Mouse (Mus musculus) erythroblast, embryonic 14.5 days (primary cell): ENCODE data around the gene Rptor.

ENCODE experiments used
- GATA1 ChIP-seq: IDR thresholded peaks from 2 replicates; pipeline ENCODE4 v1.6.1; 2012; ENCODE audit warnings: low read length, inconsistent platforms, mixed read lengths
- TAL1 ChIP-seq: IDR thresholded peaks from 3 replicates; pipeline ENCODE4 v1.6.1; 2012; ENCODE audit warnings: low read length, inconsistent platforms, mixed read lengths

DNA sequence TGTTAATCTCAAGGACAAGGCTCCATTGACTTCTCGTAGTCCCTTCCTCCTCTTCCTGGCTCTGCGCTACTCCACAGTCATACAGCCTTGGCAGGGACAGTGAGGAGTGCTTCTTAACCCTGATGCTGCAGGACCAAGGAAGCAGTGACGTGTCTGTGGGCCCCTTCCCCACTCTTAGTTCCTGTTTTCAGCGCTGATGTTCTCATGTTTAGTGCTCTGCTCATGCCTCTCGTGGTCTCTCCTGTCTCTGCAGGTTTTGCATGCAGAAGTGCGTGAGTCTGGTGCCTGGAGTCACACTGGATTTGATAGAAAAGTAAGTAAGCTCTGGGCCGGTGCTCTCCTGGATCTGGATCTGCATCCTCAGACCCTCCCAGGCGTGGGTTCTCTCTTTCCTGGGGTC is 177.6 kb downstream of the Rptor start:
- TF ChIP-seq TAL1 (no peak), GATA1 (no peak)
